Mouse (Mus musculus): ENCODE results near the gene Gli2.

The Gli2 gene

DNA sequence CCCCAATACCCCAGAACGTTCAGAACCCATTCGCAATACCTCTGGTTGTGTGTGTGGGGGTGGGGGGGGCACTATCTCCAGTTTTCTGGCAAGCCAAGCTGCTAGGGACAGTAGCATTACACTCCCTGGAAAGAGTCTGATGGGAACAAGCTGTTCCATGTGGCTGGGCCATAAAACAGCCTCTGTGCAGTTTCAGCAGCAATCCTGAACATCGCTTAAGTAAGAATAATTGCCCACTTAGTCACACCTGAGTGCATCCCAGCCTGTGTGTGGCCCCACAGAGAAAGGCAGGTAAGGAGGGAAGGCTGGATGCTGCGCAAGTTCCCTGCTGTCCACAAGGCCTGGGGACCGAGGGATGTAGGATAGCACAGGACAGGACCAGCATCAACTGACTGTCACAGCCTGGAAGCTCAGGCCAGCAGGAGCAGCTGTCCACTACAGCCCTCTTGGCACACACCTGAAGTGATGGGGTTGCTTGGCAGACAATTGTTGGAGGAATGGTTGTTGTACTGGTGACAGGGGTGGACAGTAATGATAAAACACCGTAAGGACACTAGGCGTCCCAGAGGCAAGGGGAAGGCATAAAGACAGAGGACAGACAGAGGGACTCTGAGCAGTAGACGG is 58.8 kb downstream of the Gli2 start:
- DNase-seq (ENCODE audit: low spot score) = no peak

DNA sequence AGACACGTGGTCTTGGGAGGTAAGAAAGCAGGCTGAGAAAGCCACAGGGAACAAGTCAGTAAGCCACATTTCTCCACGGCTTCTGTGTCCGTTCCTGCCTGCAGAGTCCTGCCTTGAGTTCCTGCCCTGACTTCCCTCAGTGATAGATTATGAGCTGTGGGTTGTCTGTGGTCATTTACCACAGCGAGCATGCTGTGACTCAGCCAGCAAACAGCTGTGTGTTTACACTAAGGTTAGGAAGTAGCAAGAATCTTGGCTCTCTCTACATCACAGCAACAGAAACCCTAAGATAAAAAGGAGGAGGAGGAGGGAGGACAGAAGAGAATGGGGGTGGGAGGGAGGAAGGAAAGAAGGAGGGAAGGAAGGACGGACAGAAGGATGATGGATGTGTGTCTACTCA is 59.6 kb downstream of the Gli2 start:
- no peak for DNase-seq (ENCODE audit: low spot score)

DNA sequence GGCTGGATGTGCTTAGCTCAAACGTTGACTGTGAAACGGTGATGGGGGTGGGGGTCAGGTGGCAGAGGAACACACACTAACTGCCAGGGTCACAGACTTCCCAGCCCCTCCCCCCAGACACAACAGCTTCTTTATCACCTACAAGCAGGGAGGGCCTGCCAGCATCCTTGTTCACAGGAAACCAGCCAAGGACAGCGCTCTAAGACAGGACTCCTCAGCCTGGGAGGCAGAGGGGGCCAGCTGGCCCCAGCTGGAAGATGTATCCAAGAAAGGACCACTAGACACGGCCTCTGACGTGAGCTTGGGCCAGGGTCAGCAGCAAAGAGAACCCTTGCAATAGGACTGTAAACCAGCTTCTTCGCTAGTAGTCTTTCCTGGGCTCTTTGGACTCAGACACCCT is 65.1 kb downstream of the Gli2 start:
- DNase-seq (ENCODE audit: low spot score) = peak; percentile 36

DNA sequence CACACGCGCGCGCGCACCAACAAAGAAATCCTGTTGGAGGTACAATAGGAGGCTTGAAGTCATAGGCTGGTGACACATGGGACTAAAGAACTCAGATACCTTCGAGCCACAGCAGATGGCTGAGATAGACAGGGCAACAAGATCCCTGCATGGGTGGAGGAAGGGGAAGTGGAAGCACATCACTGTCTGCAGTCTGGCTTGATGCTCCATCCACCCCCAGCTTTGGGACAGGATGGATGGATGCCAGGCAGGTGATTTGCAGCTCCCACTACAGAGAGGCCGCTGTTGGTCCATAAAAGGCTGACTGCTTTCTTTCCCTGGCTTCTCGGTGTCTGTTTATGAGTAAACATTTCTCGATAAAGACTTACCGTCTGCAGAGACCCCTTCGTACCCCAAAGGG is 65.9 kb downstream of the Gli2 start:
- no peak for DNase-seq (ENCODE audit: low spot score)

DNA sequence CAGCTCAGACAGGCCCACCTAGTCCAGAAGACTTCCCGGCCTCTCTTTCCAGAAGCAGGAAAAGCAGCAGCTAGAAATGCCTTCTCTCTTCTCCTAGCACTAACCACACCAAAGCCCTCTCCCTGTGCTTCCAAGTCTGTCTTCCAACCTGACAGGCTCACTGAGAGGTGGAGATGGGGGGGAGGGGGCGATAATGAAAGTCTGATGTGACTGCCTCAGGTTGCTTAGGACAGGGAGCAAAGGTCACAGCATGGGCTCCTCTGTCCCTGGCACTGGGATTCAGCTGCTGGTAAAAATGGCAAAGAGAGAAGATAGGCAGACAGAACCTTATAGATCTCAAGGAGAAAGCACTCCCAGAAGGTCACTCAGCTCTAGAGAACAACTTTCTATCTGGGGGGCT is 70.0 kb downstream of the Gli2 start:
- no peak for DNase-seq (ENCODE audit: low spot score)

DNA sequence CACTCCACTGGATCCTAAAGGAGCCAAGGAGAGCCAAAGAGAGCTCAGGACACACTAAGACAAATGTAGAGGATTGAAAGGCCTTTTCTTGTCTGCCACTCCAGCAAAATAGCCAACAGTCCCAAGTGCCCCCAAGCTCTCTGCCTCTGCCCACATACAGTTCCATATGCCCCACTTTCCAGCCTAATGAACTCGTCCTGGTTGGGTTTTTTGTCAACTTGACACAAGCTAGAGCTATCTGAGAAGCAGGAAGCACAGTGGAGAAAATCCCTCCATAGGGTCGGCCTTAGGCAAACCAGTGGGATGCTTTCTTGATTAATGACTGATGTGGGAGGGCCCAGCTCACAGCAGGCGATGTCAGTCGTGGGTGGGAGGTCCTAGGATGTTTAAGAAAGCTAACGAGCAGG is 70.6 kb downstream of the Gli2 start:
- DNase-seq (ENCODE audit: low spot score) = no peak

DNA sequence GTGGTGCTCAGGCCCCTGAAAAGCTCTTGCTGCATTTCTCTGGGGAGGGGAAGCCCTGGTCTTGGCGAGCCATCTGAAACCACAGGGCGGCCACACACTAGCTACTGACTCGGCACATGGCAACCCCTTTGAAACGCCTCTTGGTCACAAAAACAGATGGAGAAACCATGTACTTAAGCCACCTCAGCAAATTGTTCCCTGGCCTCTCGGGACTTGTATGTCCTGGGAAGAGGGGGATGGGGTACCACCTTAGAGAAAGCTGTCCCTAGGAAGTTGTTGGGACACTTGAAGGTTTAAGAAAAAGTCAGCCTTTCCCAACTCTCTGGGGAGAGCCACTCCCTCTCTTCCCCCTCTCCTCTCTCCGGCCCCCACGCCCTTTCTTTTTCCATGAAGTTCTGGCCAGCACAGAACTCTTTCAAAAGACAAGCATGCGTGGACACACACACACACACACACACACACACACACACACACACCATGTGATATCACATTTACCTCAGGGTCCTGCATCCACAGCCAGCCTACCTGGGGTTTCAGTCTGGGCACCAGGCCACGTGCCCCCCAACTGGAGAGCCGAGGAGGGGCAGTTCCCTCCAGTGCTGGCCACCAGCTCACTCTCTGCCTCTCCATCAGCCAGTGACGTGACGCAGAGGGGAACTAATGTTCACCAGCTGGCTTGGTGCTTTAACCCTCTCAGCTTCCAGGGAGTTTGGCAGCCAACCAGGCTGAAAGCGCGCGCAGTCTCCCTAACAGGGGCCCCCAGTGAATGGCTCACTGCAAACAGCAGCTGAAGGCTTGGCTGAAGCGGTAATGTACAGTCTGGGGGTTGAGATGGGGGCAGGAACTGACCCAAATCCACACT is 71.2 kb downstream of the Gli2 start:
- peak; percentile 47 for DNase-seq (ENCODE audit: low spot score)

DNA sequence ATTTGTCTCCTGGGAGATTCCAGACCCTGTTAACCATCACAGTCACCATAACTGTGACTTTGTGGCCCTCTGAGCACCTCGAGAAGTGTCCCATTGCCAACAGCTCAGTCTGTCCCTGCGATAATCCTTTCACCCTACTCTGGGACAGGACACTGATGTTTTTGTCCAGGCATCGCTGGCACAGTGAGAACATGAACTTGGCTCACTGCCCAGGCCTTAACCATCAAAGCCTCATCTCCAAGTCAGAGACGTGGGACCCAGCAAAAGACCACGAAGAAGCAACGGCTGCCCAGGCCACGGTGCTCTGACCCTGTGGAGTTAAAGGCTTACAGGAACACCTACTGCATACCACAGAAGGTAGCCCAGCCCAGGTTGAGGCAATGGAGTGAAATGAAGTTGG is 72.8 kb downstream of the Gli2 start:
- DNase-seq (ENCODE audit: low spot score) = peak; percentile 41

DNA sequence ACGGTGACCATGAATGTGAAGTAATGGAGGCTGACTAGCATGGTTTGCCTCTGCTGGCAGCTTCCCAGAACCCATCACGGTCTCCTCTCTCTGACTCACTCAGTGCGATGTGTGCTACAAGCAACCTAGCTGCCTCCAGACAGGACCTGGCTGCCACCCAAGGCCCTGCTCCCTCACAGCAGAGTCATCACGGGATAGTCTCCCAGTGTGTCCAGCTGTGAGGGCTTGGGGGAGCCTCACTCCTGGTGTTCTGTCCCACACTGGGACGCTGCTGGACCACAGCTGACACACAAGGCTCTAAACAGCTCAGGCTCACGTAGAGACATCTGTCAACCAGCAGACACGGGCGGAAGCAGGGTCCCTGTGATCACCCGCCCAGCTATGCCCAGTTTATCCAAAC is 76.8 kb downstream of the Gli2 start:
- peak; percentile 82 for DNase-seq (ENCODE audit: low spot score)

DNA sequence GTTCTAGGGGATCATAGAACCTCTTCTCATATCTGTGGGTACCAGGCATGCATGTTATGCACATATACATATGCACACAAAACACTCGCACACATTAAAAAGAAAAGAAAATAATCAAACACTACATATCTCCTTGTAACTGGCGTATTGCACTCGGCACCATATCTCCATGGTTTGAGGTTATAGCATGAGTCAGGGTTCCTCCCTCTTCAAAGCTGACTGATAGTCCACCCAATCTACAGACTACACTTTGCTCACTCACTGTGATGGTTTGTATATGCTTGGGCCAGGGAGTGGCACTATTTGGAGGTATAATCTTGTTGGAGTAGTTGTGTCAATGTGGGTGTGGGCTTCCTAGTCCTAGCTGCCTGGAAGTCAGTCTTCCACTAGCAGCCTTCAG is 78.0 kb downstream of the Gli2 start:
- no peak for DNase-seq (ENCODE audit: low spot score)

DNA sequence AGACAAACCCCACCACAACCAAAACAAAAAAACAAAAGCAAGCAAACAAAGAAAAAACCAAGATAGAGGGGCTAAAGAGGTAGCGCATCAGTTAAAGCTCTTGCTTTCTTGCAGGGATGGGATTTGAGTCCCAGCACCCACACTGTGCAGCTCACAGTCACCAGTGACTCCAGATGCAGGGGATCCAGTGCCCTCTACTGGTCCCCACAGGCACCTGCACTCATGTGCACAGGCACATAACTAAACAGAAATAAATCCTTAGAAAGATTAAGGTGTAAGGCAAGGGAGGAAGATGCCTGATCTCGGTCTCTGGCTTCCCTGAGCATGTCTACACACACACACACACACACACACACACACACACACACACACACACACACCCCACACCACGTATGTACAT is 83.4 kb downstream of the Gli2 start:
- DNase-seq (ENCODE audit: low spot score) = no peak

DNA sequence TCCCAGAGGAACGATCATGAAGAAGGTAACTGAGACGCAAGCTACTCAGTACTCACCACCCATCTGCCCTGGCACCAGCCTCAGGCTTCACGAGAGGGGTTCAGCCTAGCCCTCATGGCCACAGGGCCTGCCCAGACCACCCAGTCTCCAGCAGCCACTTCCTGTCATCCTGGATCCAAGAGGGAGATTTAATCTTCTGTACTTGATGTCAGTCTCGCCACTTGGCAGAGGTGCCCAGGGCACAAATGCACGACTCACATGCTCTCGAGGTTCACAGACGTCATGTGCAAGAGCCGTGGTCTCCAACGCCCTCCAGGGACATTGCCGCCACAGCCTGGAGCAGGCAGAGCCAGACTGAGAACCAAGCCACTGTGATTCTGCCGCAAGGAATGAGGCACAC is 84.0 kb downstream of the Gli2 start:
- no peak for DNase-seq (ENCODE audit: low spot score)

DNA sequence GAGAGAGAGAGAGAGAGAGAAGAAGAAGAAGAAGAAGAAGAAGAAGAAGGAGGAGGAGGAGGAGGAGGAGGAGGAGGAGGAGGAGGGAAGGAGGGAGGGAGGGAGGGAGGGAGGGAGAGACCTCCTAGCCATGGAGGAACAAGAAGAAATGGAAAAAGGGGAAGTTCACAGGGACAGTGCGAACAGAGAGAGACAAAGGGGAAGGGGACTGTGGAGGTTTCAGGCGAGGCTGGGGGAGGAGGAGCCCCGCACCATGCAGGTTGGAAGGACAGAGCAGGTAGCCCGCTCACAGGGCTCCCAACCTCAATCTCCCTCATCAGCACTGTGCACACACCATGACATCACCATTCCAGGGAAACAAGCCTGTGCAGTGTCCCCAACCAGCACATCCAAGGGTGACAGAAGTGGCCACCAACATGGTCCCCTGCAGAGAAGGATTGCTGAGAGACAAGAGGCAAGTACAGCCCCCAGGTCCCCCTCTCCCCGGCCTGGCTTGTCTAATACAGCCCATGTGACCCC is 84.7 kb downstream of the Gli2 start:
- no peak for DNase-seq (ENCODE audit: low spot score)

DNA sequence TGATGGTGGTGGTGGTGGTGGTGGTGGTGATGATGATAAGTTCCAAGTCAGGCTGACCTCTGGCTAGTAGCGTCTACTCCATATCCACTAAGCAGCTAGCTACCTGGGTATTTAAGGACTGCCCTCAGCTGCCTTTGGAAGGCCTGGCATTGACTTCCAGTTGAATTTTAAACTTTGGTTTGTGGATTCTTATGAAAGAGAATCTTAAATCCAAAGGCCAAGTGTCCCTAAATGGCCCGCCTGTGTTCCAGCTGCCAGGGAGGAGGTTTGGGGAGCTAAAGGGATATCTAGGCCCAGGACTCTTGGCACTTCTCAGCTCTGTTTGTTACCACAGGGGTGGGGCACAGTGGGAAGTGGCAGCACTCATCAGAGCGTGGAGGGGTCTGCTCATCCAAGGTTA is 85.4 kb downstream of the Gli2 start:
- no peak for DNase-seq (ENCODE audit: low spot score)

DNA sequence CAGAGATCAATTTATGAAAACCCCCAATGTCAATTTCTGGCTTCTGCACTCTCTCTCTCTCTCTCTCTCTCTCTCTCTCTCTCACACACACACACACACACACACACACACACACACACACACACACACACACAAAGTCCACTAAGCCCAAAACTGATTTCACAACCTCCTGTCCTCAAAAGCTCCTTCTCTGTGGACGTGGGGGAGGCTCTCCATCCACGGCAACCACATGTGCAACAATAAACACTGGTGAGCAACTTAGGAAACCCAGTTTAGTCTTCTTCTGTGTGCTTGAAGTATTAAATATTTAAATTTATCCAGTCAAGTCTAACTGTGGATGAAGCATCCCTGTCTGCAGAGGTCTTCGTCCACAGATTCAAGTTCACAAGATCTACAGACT is 86.1 kb downstream of the Gli2 start:
- DNase-seq (ENCODE audit: low spot score) = no peak

DNA sequence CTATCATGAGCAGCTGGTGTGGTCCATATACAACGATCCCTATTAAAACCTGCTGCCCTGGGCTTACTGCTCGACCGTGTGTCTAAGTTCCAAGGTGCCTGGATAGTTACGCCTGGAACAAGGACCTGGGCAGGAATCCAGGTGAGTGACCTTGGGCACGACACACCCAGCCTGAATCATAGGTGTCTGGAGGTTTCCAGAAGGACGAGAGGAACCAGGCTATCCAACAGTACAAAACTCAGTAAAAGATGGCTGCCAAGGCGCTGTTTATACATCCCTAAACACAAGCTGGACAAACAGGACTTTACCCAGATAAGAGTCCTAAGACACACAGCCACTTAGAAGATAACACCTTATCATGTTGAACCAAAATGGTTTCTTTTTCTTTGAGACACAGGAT is 94.8 kb downstream of the Gli2 start:
- no peak for DNase-seq (ENCODE audit: low spot score)

DNA sequence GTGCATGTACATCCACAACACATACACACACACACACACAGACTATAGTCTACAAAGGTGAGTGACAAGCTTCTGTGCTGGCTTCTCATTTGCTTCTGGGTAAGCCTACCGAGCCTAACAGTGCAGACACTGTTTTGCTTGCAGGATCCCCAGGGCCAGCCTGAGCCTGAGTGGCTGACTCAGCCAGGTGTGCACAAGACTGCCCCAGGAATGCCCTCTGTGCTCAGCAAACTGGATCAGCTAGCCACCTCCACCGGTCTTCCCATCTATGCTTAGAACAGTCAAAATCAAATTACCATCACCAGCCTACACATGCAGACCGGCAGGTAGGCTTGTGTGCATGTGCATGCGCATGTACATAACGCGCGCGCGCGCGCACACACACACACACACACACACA is 97.6 kb downstream of the Gli2 start:
- DNase-seq (ENCODE audit: low spot score) = no peak

DNA sequence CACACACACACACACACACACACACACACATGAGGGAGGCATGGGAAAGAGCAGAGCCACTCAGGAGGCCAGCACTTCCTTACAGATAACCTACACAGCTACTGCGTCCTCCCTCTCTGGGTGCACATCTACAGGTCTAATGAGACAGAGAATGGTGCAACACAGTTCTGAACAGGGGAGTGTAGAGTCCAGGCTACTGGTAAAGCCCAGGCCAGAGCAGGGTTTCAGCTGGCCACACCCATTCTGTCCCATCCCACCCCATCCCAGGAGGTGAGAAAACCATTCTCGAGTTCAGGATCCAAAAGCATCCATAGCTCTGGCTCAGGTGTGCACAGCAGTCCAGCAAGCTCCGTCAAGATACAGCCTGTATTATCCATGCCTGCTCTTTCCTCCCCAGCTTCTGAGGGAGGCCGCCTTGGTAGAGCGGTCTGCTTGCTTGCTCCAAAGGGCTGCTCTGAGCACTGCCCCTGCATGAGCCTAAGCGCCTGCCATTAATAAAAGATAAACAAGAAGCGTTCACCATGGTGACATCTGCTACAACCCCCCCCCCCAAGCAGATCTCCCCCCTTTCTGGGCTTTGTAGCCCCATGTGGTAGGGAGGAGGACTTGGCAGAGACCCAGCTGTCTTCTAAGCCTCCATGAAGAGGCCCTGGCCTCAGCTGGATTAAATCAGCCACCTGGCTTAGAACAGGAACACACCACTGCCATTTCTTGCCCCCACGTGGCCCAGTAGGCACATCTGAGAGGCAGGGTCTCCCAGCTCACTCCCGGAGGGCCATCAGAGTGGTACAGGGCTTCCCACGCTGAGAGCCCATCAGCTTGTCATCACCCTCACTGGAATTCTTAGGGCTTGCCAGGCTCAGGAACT is 98.8 kb downstream of the Gli2 start:
- DNase-seq (ENCODE audit: low spot score) = no peak

DNA sequence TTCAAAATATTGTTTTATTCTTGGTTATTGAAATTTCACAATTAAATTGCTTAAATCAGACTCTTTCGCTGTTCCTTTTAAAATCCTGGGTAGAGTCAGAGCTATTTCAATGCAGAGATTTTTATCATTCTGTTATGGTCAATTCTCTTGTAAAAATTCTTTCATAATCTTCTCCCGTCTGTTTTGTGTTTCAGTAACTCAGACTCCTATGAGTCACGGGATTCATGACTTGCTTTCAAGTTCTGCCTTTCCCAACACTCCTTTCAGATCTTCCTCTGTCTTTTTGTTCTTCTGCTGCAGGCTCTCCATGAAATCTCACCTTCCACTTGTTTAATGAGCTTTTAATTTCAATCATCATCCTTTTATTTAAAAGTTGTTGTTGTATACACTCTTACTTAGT is 100.4 kb downstream of the Gli2 start:
- no peak for DNase-seq (ENCODE audit: low spot score)

DNA sequence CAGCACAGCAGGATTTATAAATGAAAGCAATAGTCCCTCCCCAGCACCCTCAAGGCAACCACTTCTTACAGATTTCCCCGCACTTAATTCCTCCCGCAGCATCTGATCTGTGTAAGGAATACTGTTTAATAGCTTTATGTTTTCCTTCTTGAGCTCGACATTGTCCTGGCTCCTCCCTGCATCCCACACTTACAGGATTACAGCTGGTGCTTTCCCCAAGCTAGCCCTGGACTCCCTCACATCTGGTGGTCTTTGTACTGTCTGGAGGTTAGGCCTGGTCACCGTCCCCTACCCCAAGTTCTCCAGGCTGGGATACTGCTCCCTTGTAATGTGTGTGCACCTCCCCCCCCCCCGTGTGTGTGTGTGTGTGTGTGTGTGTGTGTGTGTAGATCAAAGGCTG is 101.1 kb downstream of the Gli2 start:
- no peak for DNase-seq (ENCODE audit: low spot score)

DNA sequence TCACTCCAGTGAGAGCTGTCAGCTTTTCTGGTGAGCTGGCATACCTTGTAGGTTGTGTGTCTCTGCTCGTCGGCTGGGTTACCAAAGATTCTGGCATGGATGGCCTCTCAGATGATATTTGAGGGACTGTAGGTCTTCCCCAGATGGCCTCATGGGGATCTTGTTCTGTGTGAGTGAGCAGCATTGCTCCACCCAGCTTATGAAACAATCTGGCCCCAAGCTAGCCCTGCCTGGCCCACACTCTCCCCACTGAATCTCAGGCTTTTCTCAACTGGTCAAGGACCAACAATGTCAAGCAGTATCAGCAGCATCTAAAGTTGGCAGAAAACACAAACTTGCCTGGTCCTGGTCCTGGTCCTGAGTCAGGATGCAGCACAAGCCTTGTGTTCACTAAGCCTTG is 105.0 kb downstream of the Gli2 start:
- no peak for DNase-seq (ENCODE audit: low spot score)

DNA sequence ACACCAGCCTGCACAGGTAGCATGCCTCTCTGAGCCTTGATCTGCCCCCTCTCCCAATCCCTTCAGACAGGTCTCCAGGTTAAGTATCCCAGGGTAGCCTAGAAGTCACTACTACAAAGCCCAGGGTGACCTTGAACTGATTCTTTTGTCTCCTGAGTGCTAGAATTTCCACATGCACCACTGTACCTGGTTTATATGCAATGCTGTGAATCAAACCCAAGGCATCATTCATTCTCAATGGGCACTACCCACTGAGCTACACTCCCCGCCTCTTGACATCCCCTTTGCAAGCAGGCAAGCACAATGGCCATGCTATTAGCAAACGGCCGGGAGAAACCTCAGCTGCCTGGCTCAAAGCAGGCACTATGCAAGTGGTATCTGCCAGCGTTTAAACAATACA is 106.2 kb downstream of the Gli2 start:
- DNase-seq (ENCODE audit: low spot score) = no peak

DNA sequence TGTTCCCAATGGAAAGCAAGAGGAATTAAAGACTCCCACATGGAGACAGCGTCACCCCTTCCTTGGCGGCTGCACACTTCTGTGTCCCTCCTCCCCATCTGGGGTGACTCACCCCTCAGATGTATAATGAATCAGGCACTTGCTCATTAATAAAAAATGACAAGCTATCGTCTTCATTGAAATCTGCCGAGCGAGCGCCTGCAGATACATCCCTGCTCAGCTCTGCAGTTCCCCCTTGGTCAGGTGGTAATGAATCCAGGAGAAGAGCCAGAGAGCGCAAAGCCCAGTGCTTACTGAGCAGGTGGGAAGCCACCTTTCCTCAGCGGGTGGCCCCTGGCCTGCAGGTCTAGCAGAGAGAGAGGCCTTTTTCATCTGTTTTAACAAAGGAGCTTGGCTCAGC is 112.1 kb downstream of the Gli2 start:
- DNase-seq (ENCODE audit: low spot score) = no peak

Data from ovary, postnatal 36 days (tissue).